Mouse (Mus musculus): ENCODE results near the gene Traf4.
"Not testable (repeated sequence)": the region's sequence is repeated elsewhere in the genome, so short reads cannot be mapped to it uniquely, and the experiment has no call there.

The Traf4 gene

DNA sequence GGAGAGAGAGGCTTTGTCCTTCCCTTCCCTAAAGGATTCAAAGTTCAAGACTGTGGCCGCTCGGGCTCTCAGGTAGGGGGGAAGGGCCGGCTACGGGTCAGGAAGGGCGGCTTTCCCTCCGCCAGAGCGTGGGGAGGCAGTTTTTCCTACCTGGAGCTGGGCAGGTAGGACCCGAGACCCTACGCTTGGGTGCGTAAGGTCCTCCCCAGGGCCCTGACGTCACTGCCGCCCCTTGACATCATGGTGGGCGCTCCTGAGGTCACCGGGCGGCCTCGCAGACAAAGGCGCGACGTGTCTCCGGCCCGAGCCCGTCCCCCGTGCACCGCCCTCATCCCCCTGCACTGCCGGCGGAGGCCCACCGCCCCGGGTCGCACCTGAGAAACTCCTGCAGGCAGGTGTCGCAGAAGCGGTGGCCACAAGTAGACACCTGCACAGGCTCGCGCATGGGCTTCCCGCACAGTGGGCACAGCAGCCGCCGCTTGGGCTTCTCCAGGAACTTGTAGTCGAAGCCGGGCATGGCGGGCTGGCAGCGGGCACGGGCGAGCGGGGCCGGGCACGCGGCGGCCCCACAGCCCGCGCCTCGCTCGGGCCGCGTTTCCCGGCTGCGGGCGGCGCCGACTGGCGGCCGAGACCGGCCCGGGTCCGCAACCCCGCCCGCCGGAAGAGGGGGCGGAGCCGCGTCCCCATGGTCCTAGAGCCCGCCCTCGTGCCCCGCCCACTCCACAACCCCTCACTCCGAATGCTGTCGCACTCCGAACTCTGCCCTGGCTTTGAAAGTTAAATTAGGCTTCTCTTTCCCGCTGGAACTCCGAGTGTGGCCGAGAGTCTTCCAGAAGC, at the start of gene Traf4:
TSS of gene Traf4 (minus strand) at position 666 of the 837 bp plus-strand sequence.
- in situ Hi-C loops (cut with MboI): no loop called here

GRCm38 (mm10) chr11:78213086-78213817, 47.9 kb upstream of the Traf4 start:
- in situ Hi-C loops (cut with MboI): no loop called here

GRCm38 (mm10) chr11:78211513-78211912, 46.1 kb upstream of the Traf4 start:
- in situ Hi-C loops (cut with MboI): no loop called here

- in situ Hi-C loops (cut with MboI): no loop called here
Observed at GRCm38 (mm10) chr11:78210615-78211014, 45.2 kb upstream of the Traf4 start.

DNA sequence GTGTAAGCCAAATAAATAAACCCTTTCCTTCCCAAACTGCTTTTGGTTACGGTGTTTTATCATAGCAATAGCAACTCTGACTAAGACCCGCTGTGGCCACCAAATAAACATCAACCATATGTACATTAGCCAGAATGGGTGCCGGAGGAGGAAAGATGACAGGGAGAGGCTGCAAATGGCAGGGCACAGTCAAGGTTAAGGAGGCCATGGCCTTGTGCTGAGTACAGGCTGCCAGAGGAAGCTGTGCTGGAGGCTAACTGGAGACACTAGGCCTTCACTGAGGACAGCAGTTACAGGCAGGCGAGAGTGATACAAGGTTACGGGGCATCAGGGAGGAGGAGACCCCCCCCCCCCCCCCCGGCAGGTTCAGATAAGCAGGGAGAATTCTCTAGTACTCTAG, 44.5 kb upstream of the Traf4 start:
- in situ Hi-C loops (cut with MboI): no loop called here

DNA sequence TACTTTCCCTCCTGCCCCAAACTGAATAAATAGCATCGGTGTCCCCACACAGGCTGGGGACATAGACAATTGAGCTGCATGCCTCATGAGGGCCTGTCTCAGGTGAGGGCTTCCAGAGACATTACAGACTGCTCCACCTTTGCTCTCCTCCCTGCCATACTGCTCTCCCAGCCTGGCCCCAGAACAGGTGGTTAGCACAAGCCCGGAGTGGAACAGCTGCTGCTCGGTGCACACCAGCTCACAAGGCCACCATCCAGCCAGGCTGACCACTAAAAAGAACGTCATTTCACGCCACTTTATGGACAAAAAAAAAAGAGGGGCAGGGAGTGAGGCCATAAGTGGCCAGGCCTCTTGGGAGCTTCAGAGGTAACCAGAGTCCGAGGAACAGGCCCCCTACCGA, 41.8 kb upstream of the Traf4 start:
- in situ Hi-C loops (cut with MboI): no loop called here

DNA sequence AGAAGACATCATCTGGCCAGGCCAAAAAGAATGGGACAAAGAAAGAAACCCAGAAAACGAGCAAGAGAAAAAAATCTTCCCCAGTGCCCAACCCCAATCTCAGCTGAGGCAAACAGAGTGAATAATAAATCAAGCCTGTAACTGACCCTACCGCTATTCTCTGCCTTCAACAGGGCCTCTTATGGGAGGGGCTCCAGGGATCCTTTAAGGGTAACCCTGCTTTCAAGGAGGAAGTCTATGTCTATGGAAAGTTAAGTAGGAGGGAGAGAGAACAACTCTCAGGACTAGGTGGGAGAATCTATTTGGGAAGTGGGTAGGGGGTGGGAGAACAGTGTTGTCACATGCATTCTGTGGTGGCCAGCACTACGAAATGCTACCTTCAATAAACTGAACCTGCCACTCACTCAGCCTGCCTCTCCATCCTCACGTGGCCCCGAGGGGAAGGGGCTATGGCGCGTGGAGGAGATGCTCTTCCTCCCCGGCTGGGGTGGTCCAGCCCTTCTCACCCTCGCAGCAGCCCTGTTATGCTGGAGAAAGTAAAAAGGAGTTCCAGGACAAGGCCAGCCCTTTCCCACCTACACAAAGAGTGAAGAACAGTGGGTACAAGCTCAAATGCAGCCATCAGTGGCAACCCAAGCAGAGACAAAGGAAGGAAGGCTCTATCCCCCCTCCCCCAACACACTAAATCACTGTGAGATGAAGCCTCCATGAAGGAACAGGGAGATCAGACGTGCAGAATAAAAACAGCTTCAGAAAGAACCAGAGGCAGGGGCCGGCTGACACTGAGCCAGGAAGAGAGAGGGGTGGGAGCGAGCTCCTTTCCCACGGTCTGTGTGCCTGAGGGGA, 40.2 kb upstream of the Traf4 start:
- in situ Hi-C loops (cut with MboI): no loop called here

GRCm38 (mm10) chr11:78204287-78204686, 38.9 kb upstream of the Traf4 start:
- in situ Hi-C loops (cut with MboI): no loop called here

DNA sequence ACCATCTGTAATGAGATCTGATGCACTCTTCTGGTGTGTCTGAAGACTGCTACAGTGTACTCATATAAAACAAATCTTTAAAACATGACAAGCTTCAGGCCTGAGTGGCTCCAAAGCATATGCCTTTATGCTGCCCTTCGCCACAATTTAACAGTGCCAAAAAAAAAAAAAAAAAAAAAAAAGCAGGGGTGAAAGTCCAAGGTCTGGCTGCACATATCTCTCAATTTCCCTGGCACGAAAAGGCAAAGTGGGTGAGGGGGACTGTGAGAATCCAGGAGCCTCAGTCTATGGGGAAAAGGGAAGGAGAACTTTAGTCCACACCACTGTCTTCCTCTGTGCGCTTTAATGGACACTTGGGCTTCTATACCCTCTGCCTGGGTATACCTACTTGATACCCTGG, 37.0 kb upstream of the Traf4 start:
- in situ Hi-C loops (cut with MboI): no loop called here

- in situ Hi-C loops (cut with MboI): no loop called here
Observed at GRCm38 (mm10) chr11:78195101-78195863, 29.9 kb upstream of the Traf4 start.

DNA sequence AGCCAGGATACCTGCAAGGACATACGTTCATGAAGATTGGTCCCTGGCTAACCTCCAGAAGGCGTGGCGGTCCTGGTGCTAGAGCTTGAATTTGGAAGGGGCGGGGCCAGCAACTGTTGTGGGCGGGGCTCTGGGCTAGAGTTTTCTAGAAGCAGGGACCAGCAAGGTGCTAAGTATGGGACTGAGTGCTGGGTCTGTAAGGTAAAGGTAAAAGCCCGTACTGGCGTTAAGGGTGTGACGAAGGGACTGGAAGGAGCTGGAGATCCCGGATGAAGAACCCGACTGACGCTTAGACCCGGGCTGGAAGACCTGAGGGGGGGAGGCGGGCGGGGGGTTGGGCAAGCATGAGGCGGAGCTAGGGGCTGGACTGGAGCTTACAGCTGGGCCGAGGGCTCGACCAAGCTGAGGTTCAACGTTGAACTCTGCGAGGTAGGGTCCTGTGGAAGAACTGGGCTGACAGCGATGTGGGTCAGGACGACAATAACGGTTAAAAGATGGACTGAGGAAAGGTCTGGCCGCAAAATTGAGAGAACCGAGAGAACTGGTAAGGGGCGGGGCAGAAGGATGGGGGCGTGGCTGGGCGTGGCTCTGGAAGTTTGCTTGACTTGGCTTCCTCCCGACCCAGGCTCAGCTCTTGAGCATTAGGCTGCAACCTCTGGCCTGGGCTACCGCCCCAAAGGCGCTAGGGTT, 29.2 kb upstream of the Traf4 start:
- in situ Hi-C loops (cut with MboI): no loop called here

- in situ Hi-C loops (cut with MboI): no loop called here
Observed at GRCm38 (mm10) chr11:78193113-78193512, 27.7 kb upstream of the Traf4 start, which contains the start of gene Proca1. Gene Proca1 (plus strand): TSS chr11:78193392.

DNA sequence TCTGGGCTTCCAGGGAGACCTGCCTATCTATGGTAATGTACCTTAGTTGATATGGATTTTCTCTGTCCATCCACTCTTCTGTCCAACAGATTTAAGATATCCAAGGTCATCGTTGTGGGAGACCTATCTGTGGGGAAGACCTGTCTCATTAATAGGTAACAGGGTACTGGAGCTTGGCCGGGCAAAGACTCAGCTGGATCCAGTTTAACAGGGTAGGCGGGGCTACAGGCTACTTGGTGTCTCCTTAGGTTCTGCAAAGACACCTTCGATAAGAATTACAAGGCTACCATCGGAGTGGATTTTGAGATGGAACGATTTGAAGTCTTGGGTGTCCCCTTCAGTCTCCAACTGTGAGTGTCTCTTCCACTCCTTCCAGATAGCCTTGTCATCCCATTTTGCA, 24.7 kb upstream of the Traf4 start:
- in situ Hi-C loops (cut with MboI): no loop called here

GRCm38 (mm10) chr11:78189234-78190040, 24.0 kb upstream of the Traf4 start:
- in situ Hi-C loops (cut with MboI): no loop called here

DNA sequence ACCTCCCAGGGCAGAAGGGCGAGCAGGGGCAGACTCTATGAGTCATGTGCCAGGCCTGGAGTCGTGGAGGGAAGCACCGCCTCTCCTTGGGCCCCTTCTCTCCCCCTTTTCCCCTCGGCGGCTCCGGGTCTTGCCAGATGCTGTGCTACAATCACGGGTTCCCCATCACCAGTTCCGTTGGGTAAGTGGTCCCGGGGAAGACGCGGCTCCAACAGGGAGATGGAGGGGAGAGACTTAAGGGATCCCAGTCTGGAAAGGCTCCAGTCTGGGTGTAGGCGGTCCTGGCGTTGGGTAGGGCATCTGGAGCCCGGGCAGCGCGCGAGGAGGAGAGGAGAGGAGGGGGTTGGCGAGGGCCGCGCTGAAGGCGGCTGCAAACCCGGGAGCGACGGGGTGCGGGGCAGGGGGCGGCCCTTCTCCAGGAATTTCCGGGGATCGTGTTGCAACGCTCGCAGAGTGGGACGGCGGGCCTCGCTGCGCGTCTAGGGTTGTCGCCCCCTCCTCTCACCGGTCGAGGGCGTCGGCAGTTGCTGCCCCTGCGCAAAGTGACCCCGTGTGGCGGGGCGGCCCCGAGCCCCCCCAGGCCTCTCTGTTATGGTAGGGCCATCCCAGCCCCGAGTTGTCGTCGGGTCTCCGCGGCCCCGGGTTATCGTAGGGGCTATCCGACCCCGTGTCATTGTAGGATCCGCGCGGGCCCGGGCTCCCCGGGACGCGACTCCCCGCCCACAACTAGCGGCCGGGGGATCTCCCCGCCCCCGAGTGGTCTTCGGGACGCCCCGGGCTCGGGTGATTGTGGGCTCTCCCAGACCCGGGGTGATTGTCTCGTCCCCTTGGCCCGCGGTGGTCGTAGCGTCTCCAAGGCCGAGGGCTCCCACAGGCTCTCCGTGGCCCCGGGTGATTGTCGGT, 23.2 kb upstream of the Traf4 start, which contains the start of gene Rab34:
TSS of gene Rab34 (plus strand) at position 100 of the 903 bp plus-strand sequence.
- in situ Hi-C loops (cut with MboI): no loop called here

GRCm38 (mm10) chr11:78184702-78185101, 19.3 kb upstream of the Traf4 start:
- in situ Hi-C loops (cut with MboI): not testable (repeated sequence)

DNA sequence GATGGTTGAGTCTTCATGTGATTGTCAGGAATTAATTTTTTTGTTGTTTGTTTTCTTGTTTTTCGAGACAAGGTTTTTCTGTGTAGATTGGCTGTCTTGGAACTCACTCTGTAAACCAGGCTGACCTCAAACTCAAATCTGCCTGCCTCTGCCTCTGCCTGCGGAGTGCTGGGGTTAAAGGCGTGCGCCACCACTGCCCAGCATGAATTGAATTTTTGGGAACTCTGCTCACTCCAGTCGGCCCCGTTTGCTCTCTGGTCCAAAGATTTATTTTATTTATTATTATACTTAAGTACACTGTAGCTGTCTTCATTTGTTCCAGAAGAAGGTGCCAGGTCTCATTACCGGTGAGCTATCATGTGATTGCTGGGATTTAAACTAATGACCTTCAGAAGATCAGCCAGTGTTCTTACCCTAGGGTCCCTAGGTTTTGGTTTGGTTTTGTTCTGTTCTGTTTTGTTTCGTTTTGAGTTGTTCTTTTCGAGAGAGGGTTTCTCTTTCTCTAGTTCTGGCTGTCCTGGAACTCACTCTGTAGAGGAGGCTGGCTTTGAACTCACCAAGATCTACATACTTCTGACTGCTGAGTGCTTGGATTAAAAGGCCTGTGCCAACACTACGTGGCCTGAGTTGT, 18.6 kb upstream of the Traf4 start:
- in situ Hi-C loops (cut with MboI): no loop called here

Data from mature B cell (primary cell).